Mouse (Mus musculus): ENCODE measurements around the gene Fgf8.

DNA sequence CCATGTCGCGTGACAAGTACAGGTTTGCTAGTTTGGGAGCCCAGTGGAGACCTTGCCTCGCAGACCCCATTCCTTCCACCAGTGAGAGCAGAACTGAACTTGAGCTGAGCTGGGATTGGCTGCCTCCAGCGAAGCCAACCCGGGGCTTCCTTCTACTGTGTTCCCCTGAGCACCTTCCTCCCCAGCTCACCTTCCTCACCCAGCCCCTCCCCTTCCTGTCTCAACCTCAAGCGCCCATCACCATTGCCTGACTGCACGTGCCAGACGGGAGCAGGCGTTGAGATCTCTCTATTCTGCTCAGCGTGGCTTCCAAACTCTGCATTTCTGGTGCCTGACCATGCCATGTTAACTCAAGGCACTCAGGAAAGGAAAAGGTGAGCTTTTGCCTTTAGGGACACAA is 15.5 kb downstream of the Fgf8 start:
- TF ChIP-seq CTCF (IDR thresholded peaks at IDR 0.05; ENCODE audit: insufficient read depth, low read length) = no peak
- no peak for TF ChIP-seq POLR2A (IDR thresholded peaks at IDR 0.05; ENCODE audit: borderline replicate concordance, extremely low read depth, low read depth, low read length)

Data from lung, adult 2 months (tissue).